Mouse (Mus musculus) heart, adult 2 months (tissue): ENCODE measurements around the gene Npdc1. TPM values are rescaled to one million over a fixed set of nuclear protein-coding genes. Genes with fewer than 3 reads are reported as not detected.
"Not testable (repeated sequence)": the region's sequence is repeated elsewhere in the genome, so short reads cannot be mapped to it uniquely, and the experiment has no call there.

Experiments
- DNase-seq, 2 experiments: peaks; one replicate each; pipeline ENCODE4 v3.0.0; 2021
- H3K27ac ChIP-seq: fragments of 200-600 bp; 2 replicates; pipeline ENCODE4 v1.8.1; 2022
- H3K27me3 ChIP-seq: fragments of 200-500 bp; 2 replicates; pipeline ENCODE4 v1.6.1; 2012; ENCODE audit warnings: mild to moderate bottlenecking, low read length, inconsistent platforms, mixed read lengths; ENCODE audit not compliant: control insufficient read depth, insufficient read depth
- H3K36me3 ChIP-seq: fragments of 200-500 bp; 2 replicates; pipeline ENCODE4 v1.6.1; 2012; ENCODE audit warnings: low read length, inconsistent platforms; ENCODE audit not compliant: control insufficient read depth, insufficient read depth
- H3K4me1 ChIP-seq: fragments of 200-500 bp; 2 replicates; pipeline ENCODE4 v1.6.1; 2011; ENCODE audit warnings: low read length; ENCODE audit not compliant: control insufficient read depth, insufficient read depth
- H3K4me3 ChIP-seq: fragments of 200-600 bp; 2 replicates; pipeline ENCODE4 v1.8.1; 2022
- H3K79me2 ChIP-seq: fragments of 200-500 bp; replicated peaks from 2 replicates; pipeline ENCODE4 v1.6.1; 2012; ENCODE audit warnings: mild to moderate bottlenecking, inconsistent platforms, low read length, moderate library complexity, mixed read lengths; ENCODE audit not compliant: control insufficient read depth, insufficient read depth
- H3K9ac ChIP-seq: fragments of 200-500 bp; 2 replicates; pipeline ENCODE4 v1.6.1; 2012; ENCODE audit warnings: low read depth, mild to moderate bottlenecking, control low read depth, inconsistent platforms, low read length, mixed read lengths
- CTCF ChIP-seq: fragments of 200-600 bp; IDR thresholded peaks from 2 replicates; pipeline ENCODE4 v1.8.1; 2022; ENCODE audit warnings: antibody characterized with exemption, mild to moderate bottlenecking, moderate library complexity
- EP300 ChIP-seq: fragments of 200-500 bp; IDR thresholded peaks from 2 replicates; pipeline ENCODE4 v1.6.1; 2011; ENCODE audit warnings: low read depth, low read length, control low read depth; ENCODE audit not compliant: insufficient read depth
- POLR2A ChIP-seq: fragments of 200-500 bp; IDR thresholded peaks from 2 replicates; pipeline ENCODE4 v1.6.1; 2011; ENCODE audit warnings: mild to moderate bottlenecking, low read depth, low read length, control low read depth; ENCODE audit not compliant: insufficient read depth
- WGBS: fragments of 180-500 bp; shearing (Covaris S2); methylation state at CpG from one replicate; pipeline ENCODE4 v1.1.7; 2018; 5-methylcytosine and 5-hydroxymethylcytosine counted together
- intact Hi-C: fragments of 180-260 bp; cut with DNase I; formaldehyde crosslinking; loops from one replicate; pipeline ENCODE4 v1.15.1; 2025
- polyA plus RNA-seq: library from polyadenylated mRNA; depleted of rRNA; stranded (reverse); fragments of >200 nt; gene quantifications from 2 replicates; pipeline ENCODE4 v1.2.3, GENCODE M21; 2012
- total RNA-seq, 2 experiments: library from RNA; stranded (reverse); gene quantifications; 2 replicates each; pipeline ENCODE4 v1.2.3; 2021

The Npdc1 gene
- total and polyA plus RNA-seq, 3 experiments, result 21.3 to 47.8 (median 30.4) TPM

DNA sequence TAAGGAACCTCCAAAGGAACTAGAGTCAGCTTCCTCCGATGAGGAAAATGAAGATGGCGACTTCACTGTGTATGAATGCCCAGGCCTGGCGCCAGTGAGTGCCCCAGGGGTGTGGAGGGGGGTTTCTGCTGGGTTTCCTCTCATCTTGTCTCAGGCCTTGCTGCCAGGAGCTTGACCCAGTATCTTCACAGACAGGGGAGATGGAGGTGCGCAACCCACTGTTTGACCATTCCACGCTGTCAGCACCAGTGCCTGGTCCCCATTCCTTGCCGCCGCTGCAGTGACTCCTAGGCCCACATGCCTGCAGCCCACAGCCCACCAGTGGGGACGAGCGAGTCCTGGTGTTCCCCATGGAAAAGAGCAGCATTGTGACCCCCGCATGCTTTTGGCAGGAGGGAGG lies 9.8 kb downstream of the Npdc1 start:
- WGBS, result 84% methylated on average over 10 of the region's 10 CpGs
- no peaks in the 10 kb centered on the region for H3K36me3 ChIP-seq
- TF ChIP-seq CTCF (no peak), EP300 (no peak)
- intact Hi-C loops, result no loop called here
- no peaks in the 10 kb centered on the region for H3K4me1 ChIP-seq
- no peak overlapping the region for H3K9ac ChIP-seq
- no peak overlapping the region for H3K27ac ChIP-seq
- DNase-seq, result no peak
- H3K27me3 ChIP-seq, result no peaks in the 10 kb centered on the region
- H3K4me3 ChIP-seq, result no peak overlapping the region
- H3K79me2 ChIP-seq, result no peaks in the 10 kb centered on the region

DNA sequence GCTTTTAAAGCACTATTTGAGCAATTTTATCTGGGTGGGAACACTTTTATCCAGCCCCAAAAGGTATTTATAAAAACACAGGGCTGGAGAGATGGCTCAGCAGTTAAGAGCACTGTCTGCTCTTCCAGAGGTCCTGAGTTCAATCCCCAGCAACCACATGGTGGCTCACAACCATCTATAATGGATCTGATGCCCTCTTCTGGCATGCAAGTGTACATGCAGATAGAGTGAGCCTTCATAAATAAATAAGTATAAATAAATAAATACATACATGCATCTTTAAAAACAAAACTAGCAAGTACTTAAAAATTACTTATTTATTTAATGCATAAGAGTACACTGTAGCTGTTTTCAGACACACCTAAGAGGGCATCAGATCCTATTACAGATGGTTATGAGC lies 14.3 kb downstream of the Npdc1 start:
- H3K36me3 ChIP-seq, H3K9ac ChIP-seq, H3K27me3 ChIP-seq, H3K27ac ChIP-seq, H3K4me1 ChIP-seq, H3K79me2 ChIP-seq, H3K4me3 ChIP-seq, DNase-seq: not testable (repeated sequence)
- intact Hi-C loops, result loop anchor here (5.0 kb wide), 1 partner anchor 36 kb away; no protein-coding TSS in a partner anchor
- peak; percentile 63 for TF ChIP-seq CTCF

DNA sequence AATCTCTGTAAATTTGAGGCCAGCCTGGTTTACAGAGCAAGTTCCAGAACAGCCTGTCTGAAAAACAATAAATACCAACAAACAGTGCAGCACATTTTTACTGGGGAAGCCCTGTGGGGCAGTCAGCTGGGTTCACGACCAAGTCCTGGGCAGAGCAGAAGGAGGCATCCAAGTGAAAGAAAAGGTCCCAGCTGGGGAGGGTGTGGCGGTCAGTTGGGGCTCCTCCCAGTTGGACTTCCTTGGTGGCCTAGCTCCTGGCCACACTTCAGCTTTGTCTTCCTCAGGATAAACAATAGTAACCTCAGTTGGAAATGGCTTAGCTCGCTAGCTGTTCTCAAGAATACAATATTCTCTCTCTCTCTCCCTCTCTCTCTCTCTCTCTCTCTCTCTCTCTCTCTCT lies 18.3 kb downstream of the Npdc1 start:
- peak in 1 of 2 experiments; percentile 45 for DNase-seq
- no peaks in the 10 kb centered on the region for H3K79me2 ChIP-seq
- intact Hi-C loops, result no loop called here

DNA sequence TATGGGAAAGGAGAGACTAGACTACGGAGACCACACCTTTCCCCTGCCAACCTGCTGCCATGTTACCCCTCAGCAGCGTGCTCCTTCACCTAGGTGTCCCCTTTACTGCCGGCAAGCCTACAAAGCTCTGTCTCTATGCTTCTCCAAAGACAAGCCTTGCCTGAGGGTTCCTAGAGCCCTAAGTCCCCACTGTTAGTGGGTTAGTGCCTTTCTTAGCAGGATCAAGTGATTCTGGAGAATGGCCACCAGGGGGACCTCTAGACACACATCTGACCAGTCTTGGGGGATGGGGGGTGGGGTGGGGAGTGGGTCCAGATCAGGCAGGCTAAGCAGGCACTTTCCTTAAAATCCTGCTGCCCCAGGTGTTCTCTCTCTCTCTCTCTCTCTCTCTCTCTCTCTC lies 22.7 kb downstream of the Npdc1 start:
- intact Hi-C loops, result loop anchor here (10.0 kb wide), 1 partner anchor 133 kb away; the partner anchor contains the start of gene Edf1
- Histone ChIP-seq H3K79me2 (no peaks in the 10 kb centered on the region), H3K9ac (no peak overlapping the region), H3K27ac (no peak overlapping the region), H3K36me3 (no peaks in the 10 kb centered on the region; the same call in 1 of the 2 replicates), H3K4me1 (peaks cover 4% of the 10 kb centered on the region; the same call in 1 of the 2 replicates), H3K27me3 (no peaks in the 10 kb centered on the region), H3K4me3 (no peak overlapping the region)
- TF ChIP-seq POLR2A (no peak), EP300 (no peak), CTCF (peak; percentile 62)
- DNase-seq, result peak in 1 of 2 experiments; percentile 32
- 25% methylated on average over 3 of the region's 3 CpGs for WGBS

More for the DNA sequence above, 18.3 kb downstream of the Npdc1 start:
- H3K4me3 ChIP-seq, result no peak overlapping the region
- H3K36me3 ChIP-seq, result no peaks in the 10 kb centered on the region; the same call in 1 of the 2 replicates
- no peaks in the 10 kb centered on the region for H3K27me3 ChIP-seq
- no peak overlapping the region for H3K9ac ChIP-seq
- H3K4me1 ChIP-seq, result peaks cover 4% of the 10 kb centered on the region; the same call in 1 of the 2 replicates
- no peak for TF ChIP-seq EP300
- no peak for TF ChIP-seq CTCF
- TF ChIP-seq POLR2A, result no peak
- WGBS, result 21% methylated on average over 3 of the region's 3 CpGs
- H3K27ac ChIP-seq, result peak overlapping the region; percentile 0; the same call in 1 of the 2 replicates

DNA sequence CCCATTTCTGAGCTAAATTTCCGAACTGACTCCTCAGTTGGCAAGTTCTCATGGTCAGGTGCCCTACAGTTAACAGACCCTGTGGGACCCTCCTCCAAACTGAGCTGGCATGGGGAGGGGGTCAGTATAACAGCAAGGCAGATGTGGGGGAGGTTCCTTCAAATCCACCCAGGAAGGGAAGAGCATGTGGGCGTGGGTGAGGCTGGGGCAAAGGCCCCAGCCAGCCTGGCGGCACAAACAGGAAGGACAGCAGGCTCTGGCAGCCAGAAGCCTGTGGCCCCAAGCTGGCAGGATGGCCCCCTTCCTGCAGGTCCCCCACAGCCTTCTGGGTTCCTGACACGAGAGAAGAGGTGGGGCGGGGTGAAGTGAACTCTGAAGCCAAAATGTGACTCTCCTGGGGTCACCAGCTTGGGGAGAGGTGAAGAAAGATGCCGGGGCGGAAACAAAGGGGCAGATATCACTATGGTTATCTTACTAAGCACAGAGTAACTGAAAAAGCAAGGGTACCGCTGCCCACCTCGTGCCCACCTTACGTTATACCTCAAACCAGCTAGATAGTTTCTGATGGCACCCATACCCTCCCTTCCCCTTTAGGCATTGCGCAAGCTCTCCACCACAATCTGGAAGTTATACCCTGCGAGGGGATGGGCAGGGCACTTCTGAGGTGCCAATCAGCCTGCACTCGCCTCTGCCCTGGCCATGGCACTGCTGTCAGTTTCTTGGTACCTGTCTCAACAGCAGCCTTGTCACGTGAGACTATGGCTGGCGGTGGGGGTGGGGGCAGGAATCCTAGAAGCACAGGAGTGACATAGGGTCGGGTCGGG lies 23.6 kb downstream of the Npdc1 start, which contains the start of gene Fut7:
Fut7 (plus strand) TSS at position 681 of the 824 bp plus-strand sequence.
- H3K27me3 ChIP-seq, result no peaks in the 10 kb centered on the region
- TF ChIP-seq EP300 (no peak), CTCF (no peak), POLR2A (no peak)
- H3K27ac ChIP-seq, result no peak within 1 kb of the TSS
- no peaks in the 10 kb centered on the region for H3K79me2 ChIP-seq
- H3K4me1 ChIP-seq, result no peaks in the 10 kb centered on the region
- 53% methylated on average over 17 of the region's 17 CpGs for WGBS
- peak in 1 of 2 experiments; percentile 34 for DNase-seq
- intact Hi-C loops, result loop anchor here (10.0 kb wide), 1 partner anchor 132 kb away; the partner anchor contains the start of gene Edf1
- no peak within 1 kb of the TSS for H3K4me3 ChIP-seq
- H3K36me3 ChIP-seq, result no peaks in the 10 kb centered on the region
- H3K9ac ChIP-seq, result no peak within 1 kb of the TSS

DNA sequence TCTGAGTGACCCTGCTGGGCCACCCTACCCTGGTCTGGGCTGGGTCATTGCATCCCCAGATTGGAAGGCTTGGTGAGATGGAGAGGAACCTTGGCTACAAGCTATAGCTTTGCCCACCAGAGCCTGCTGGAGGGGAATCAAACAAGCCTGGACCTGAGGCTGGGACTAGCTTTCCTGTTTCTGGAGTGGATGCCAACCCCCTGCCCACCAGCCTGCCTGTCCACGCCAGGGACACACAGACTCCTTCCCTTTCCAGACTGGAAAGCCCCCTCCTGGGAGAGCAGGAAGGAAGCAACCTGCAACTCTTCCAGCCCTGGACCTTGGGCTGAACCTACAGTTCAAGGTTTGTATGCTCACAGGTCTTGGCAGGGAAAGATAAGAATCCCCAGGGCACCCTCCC lies 24.5 kb downstream of the Npdc1 start:
- H3K36me3 ChIP-seq, result no peaks in the 10 kb centered on the region
- no peak overlapping the region for H3K4me3 ChIP-seq
- H3K79me2 ChIP-seq, result no peaks in the 10 kb centered on the region
- H3K27ac ChIP-seq, result no peak overlapping the region
- H3K4me1 ChIP-seq, result no peaks in the 10 kb centered on the region
- DNase-seq, result no peak
- intact Hi-C loops, result loop anchor here (10.0 kb wide), 1 partner anchor 131 kb away; the partner anchor contains the start of gene Edf1
- H3K27me3 ChIP-seq, result no peaks in the 10 kb centered on the region
- WGBS, result 65% methylated on average over 1 of the region's 1 CpGs
- no peak overlapping the region for H3K9ac ChIP-seq
- no peak for TF ChIP-seq POLR2A
